Mouse (Mus musculus) Patski (cell line): ENCODE measurements around the gene Gpr173. TPM values are rescaled to one million over a fixed set of nuclear protein-coding genes. Genes with fewer than 3 reads are reported as not detected.
A peak's percentile ranks its signal among the peaks of the same experiment; 100 is the strongest.

ENCODE experiments used
- ATAC-seq: fragments of 100-300 bp; one replicate; pipeline ENCODE4 v1.8.0; 2021
- CTCF ChIA-PET: fragments of 350-600 bp; sonication (Branson Sonifier 250); formaldehyde crosslinking; loops from one replicate; lab custom pipeline; 2022; ENCODE audit warnings: inconsistent platforms; lab: Charles Lee
- POLR2A ChIA-PET: fragments of 350-600 bp; sonication (Branson Sonifier 250); formaldehyde crosslinking; loops from one replicate; lab custom pipeline; 2022; ENCODE audit warnings: antibody characterized with exemption, inconsistent platforms; lab: Charles Lee
- DNase-seq: peaks from one replicate; pipeline ENCODE4 v3.0.0-alpha.2; 2011; ENCODE audit warnings: low read depth, low spot score
- H3K27me3 ChIP-seq: fragments of 371-371 bp; one replicate; pipeline ENCODE4 v1.5.1; 2021
- CTCF ChIP-seq: fragments of 100-300 bp; IDR thresholded peaks from one replicate; pipeline ENCODE4 v1.5.1; 2021
- in situ Hi-C: fragments of 300-500 bp; cut with MboI; formaldehyde crosslinking; loops from 3 replicates; pipeline ENCODE4 v1.11.1; 2018; ENCODE audit warnings: low pct_unique_long_range_greater_than_20kb, mixed read lengths
- polyA plus RNA-seq: library from polyadenylated mRNA; unstranded; gene quantifications from one replicate; pipeline ENCODE4 v1.2.3, GENCODE M21; 2021

Gene Gpr173
- polyA plus RNA-seq = 0.41 TPM

GRCm38 (mm10) chrX:152368397-152369273 is at the start of gene Gpr173:
Gene Gpr173, minus strand, starts transcription at chrX:152368704.
- ChIA-PET POLR2A (no interaction called here), CTCF (no interaction called here)
- peaks cover 64% of the 10 kb centered on the region for H3K27me3 ChIP-seq
- TF ChIP-seq CTCF = no peak
- in situ Hi-C loops = no loop called here
- ATAC-seq (peak; percentile 51), DNase-seq (no peak)

GRCm38 (mm10) chrX:152403251-152403650 is 34.7 kb upstream of the Gpr173 start:
- ATAC-seq (no peak), DNase-seq (no peak)
- in situ Hi-C loops = no loop called here
- H3K27me3 ChIP-seq = peaks cover 25% of the 10 kb centered on the region
- no peak for TF ChIP-seq CTCF
- CTCF ChIA-PET = no interaction called here
- POLR2A ChIA-PET = no interaction called here

- CTCF ChIA-PET = no interaction called here
Measured at GRCm38 (mm10) chrX:152400096-152400495, 31.6 kb upstream of the Gpr173 start.

GRCm38 (mm10) chrX:152368054-152368396 is 479 bp downstream of the Gpr173 start:
- peaks cover 67% of the 10 kb centered on the region for H3K27me3 ChIP-seq
- no peak for ATAC-seq
- in situ Hi-C loops = no loop called here
- no peak for DNase-seq
- CTCF ChIA-PET = no interaction called here
- no peak for TF ChIP-seq CTCF
- POLR2A ChIA-PET = no interaction called here

More at GRCm38 (mm10) chrX:152400096-152400495, 31.6 kb upstream of the Gpr173 start:
- peaks cover 28% of the 10 kb centered on the region for H3K27me3 ChIP-seq
- no peak for ATAC-seq
- in situ Hi-C loops = no loop called here
- POLR2A ChIA-PET = no interaction called here
- TF ChIP-seq CTCF = no peak
- no peak for DNase-seq

- POLR2A ChIA-PET = no interaction called here
- peaks cover 68% of the 10 kb centered on the region for H3K27me3 ChIP-seq
- TF ChIP-seq CTCF = no peak
- no peak for DNase-seq
- CTCF ChIA-PET = no interaction called here
- in situ Hi-C loops = no loop called here
- no peak for ATAC-seq
Measured at GRCm38 (mm10) chrX:152366418-152366817, 2.1 kb downstream of the Gpr173 start.

GRCm38 (mm10) chrX:152352553-152353153 is 15.9 kb downstream of the Gpr173 start:
- ChIA-PET POLR2A (interaction anchor here (0.7 kb wide), 1 partner anchor 1207 kb away, joined by 4 read pairs; no protein-coding TSS in a partner anchor), CTCF (no interaction called here)
- DNase-seq (peak; percentile 22), ATAC-seq (peak; percentile 71)
- peaks cover 63% of the 10 kb centered on the region for H3K27me3 ChIP-seq
- TF ChIP-seq CTCF = peak; percentile 62
- in situ Hi-C loops = no loop called here

- no peak for ATAC-seq
- no peak for TF ChIP-seq CTCF
- no peak for DNase-seq
- ChIA-PET POLR2A (no interaction called here), CTCF (no interaction called here)
- H3K27me3 ChIP-seq = peaks cover 61% of the 10 kb centered on the region
- in situ Hi-C loops = loop anchor here (25.0 kb wide), 1 partner anchor 335 kb away; the partner anchor contains the start of genes Hsd17b10, Ribc1 and Smc1a
Measured at GRCm38 (mm10) chrX:152347041-152347440, 21.5 kb downstream of the Gpr173 start.

GRCm38 (mm10) chrX:152346587-152346986 is 21.9 kb downstream of the Gpr173 start:
- TF ChIP-seq CTCF = no peak
- peaks cover 56% of the 10 kb centered on the region for H3K27me3 ChIP-seq
- no peak for ATAC-seq

GRCm38 (mm10) chrX:152342903-152343302 is 25.6 kb downstream of the Gpr173 start:
- ATAC-seq = no peak
- in situ Hi-C loops = loop anchor here (25.0 kb wide), 1 partner anchor 331 kb away; the partner anchor contains the start of genes Hsd17b10, Ribc1 and Smc1a

More at GRCm38 (mm10) chrX:152346587-152346986, 21.9 kb downstream of the Gpr173 start:
- ChIA-PET CTCF (no interaction called here), POLR2A (no interaction called here)
- no peak for DNase-seq
- in situ Hi-C loops = loop anchor here (25.0 kb wide), 1 partner anchor 334 kb away; the partner anchor contains the start of genes Hsd17b10, Ribc1 and Smc1a

GRCm38 (mm10) chrX:152342358-152342901 is 26.1 kb downstream of the Gpr173 start, which contains the start of gene Tspyl2:
Gene Tspyl2, minus strand, starts transcription at chrX:152342425.
- POLR2A ChIA-PET = no interaction called here
- CTCF ChIA-PET = interaction anchor here (0.6 to 1.9 kb wide), 2 partner anchors 10 to 12 kb away, joined by 3 to 5 read pairs; no protein-coding TSS in a partner anchor
- DNase-seq = peak; percentile 68
- peak; percentile 96 for ATAC-seq
- in situ Hi-C loops = loop anchor here (25.0 kb wide), 1 partner anchor 330 kb away; the partner anchor contains the start of genes Hsd17b10, Ribc1 and Smc1a
- no peak for TF ChIP-seq CTCF
- peaks cover 30% of the 10 kb centered on the region for H3K27me3 ChIP-seq

More at GRCm38 (mm10) chrX:152342903-152343302, 25.6 kb downstream of the Gpr173 start:
- ChIA-PET POLR2A (no interaction called here), CTCF (interaction anchor here (0.6 to 1.9 kb wide), 2 partner anchors 10 to 11 kb away, joined by 3 to 5 read pairs; no protein-coding TSS in a partner anchor)
- no peak for DNase-seq
- no peak for TF ChIP-seq CTCF
- H3K27me3 ChIP-seq = peaks cover 33% of the 10 kb centered on the region
